Mouse (Mus musculus): ENCODE measurements around the gene Syt13. TPM values are rescaled to one million over a fixed set of nuclear protein-coding genes. Genes with fewer than 3 reads are reported as not detected.

Syt13 gene
- total RNA-seq (2021), result 100 to 1,000 TPM; 188 to 230 TPM

- DNase-seq (ENCODE audit: low spot score in 2 of 2), result peak; percentile 75 to 91
- intact Hi-C loops (cut with DNase I), result loop anchor here (1.0 kb wide), 2 partner anchors 19 to 39 kb away; no protein-coding TSS in a partner anchor
Measured at GRCm38 (mm10) chr2:92914933-92915553, at the start of gene Syt13. Gene Syt13 (plus strand): TSS chr2:92915098.

GRCm38 (mm10) chr2:92866616-92867015 is 48.3 kb upstream of the Syt13 start:
- intact Hi-C loops (cut with DNase I), result no loop called here
- DNase-seq (ENCODE audit: low spot score in 2 of 2), result no peak

GRCm38 (mm10) chr2:92870139-92870836 is 44.6 kb upstream of the Syt13 start:
- DNase-seq (ENCODE audit: low spot score in 2 of 2), result no peak
- intact Hi-C loops (cut with DNase I), result no loop called here

GRCm38 (mm10) chr2:92871093-92871686 is 43.7 kb upstream of the Syt13 start:
- intact Hi-C loops (cut with DNase I), result no loop called here
- no peak for DNase-seq (ENCODE audit: low spot score in 2 of 2)

- intact Hi-C loops (cut with DNase I), result no loop called here
Measured at GRCm38 (mm10) chr2:92872652-92873051, 42.2 kb upstream of the Syt13 start.

GRCm38 (mm10) chr2:92874592-92874991 is 40.3 kb upstream of the Syt13 start:
- DNase-seq (ENCODE audit: low spot score in 2 of 2), result no peak
- intact Hi-C loops (cut with DNase I), result no loop called here

More at GRCm38 (mm10) chr2:92872652-92873051, 42.2 kb upstream of the Syt13 start:
- DNase-seq (ENCODE audit: low spot score in 2 of 2), result no peak

GRCm38 (mm10) chr2:92877488-92877887 is 37.4 kb upstream of the Syt13 start:
- peak in 1 of 2 experiments; percentile 37 for DNase-seq (ENCODE audit: low spot score in 2 of 2)
- intact Hi-C loops (cut with DNase I), result no loop called here

GRCm38 (mm10) chr2:92883039-92883911 is 31.6 kb upstream of the Syt13 start:
- DNase-seq (ENCODE audit: low spot score in 2 of 2), result peak; percentile 62 to 73
- intact Hi-C loops (cut with DNase I), result loop anchor here (5.0 kb wide), 1 partner anchor 179 kb away; no protein-coding TSS in a partner anchor

- intact Hi-C loops (cut with DNase I), result loop anchor here (5.0 kb wide), 1 partner anchor 178 kb away; no protein-coding TSS in a partner anchor
- DNase-seq (ENCODE audit: low spot score in 2 of 2), result no peak
Measured at GRCm38 (mm10) chr2:92883912-92884243, 31.0 kb upstream of the Syt13 start.

- intact Hi-C loops (cut with DNase I), result loop anchor here (5.0 kb wide), 1 partner anchor 177 kb away; no protein-coding TSS in a partner anchor
- no peak for DNase-seq (ENCODE audit: low spot score in 2 of 2)
Measured at GRCm38 (mm10) chr2:92884976-92885375, 29.9 kb upstream of the Syt13 start.

- intact Hi-C loops (cut with DNase I), result no loop called here
- no peak for DNase-seq (ENCODE audit: low spot score in 2 of 2)
Measured at GRCm38 (mm10) chr2:92886862-92887261, 28.0 kb upstream of the Syt13 start.

GRCm38 (mm10) chr2:92892524-92892923 is 22.4 kb upstream of the Syt13 start:
- intact Hi-C loops (cut with DNase I), result loop anchor here (10.0 kb wide), 1 partner anchor 522 kb away; no protein-coding TSS in a partner anchor
- DNase-seq (ENCODE audit: low spot score in 2 of 2), result no peak

GRCm38 (mm10) chr2:92903650-92904049 is 11.2 kb upstream of the Syt13 start:
- intact Hi-C loops (cut with DNase I), result loop anchor here (1.0 to 5.0 kb wide), 2 partner anchors 160 to 294 kb away; no protein-coding TSS in a partner anchor
- no peak for DNase-seq (ENCODE audit: low spot score in 2 of 2)

GRCm38 (mm10) chr2:92904307-92904859 is 10.5 kb upstream of the Syt13 start:
- intact Hi-C loops (cut with DNase I), result loop anchor here (1.0 to 5.0 kb wide), 2 partner anchors 159 to 293 kb away; no protein-coding TSS in a partner anchor

GRCm38 (mm10) chr2:92910371-92910770 is 4.5 kb upstream of the Syt13 start:
- no peak for DNase-seq (ENCODE audit: low spot score in 2 of 2)
- intact Hi-C loops (cut with DNase I), result no loop called here

More at GRCm38 (mm10) chr2:92904307-92904859, 10.5 kb upstream of the Syt13 start:
- DNase-seq (ENCODE audit: low spot score in 2 of 2), result peak; percentile 66 to 85

GRCm38 (mm10) chr2:92912312-92912711 is 2.6 kb upstream of the Syt13 start:
- intact Hi-C loops (cut with DNase I), result no loop called here
- no peak for DNase-seq (ENCODE audit: low spot score in 2 of 2)

- no peak for DNase-seq (ENCODE audit: low spot score in 2 of 2)
- intact Hi-C loops (cut with DNase I), result no loop called here
Measured at GRCm38 (mm10) chr2:92913295-92913694, 1.6 kb upstream of the Syt13 start.

- DNase-seq (ENCODE audit: low spot score in 2 of 2), result no peak
- intact Hi-C loops (cut with DNase I), result loop anchor here (1.0 kb wide), 2 partner anchors 18 to 38 kb away; no protein-coding TSS in a partner anchor
Measured at GRCm38 (mm10) chr2:92915659-92916631, 1.0 kb downstream of the Syt13 start.

Measured in left cerebral cortex, postnatal 25 days (tissue).